Mouse (Mus musculus) MEL (cell line): ENCODE data around the gene Rabggtb. TPM values are rescaled to one million over a fixed set of nuclear protein-coding genes. Genes with fewer than 3 reads are reported as not detected.
"Not testable (repeated sequence)": the region's sequence is repeated elsewhere in the genome, so short reads cannot be mapped to it uniquely, and the experiment has no call there.

Experiments
- DNase-seq: peaks from one replicate; pipeline ENCODE4 v3.0.0; 2011; ENCODE audit warnings: low read depth, low spot score
- H3K27ac ChIP-seq: 2 replicates; pipeline ENCODE4 v1.5.1; 2012; ENCODE audit warnings: low read depth, mild to moderate bottlenecking, control low read depth, low read length, moderate library complexity; ENCODE audit not compliant: control insufficient read depth
- H3K27me3 ChIP-seq, 2 experiments: fragments of 150-350 bp in 1 of 2; sonication (generic) in 1 of 2; 2 replicates each; pipeline ENCODE4 v1.6.1; 2012; ENCODE audit warnings: low read length in 2 of 2, mild to moderate bottlenecking in 2 of 2, improper control_type of control experiment in 1 of 2, moderate library complexity in 1 of 2; ENCODE audit not compliant: insufficient read depth in 2 of 2, control insufficient read depth in 1 of 2
- H3K36me3 ChIP-seq, 2 experiments: 2 replicates each; pipeline ENCODE4 v1.6.1; 2012 to 2014; ENCODE audit warnings: low read length in 2 of 2, improper control_type of control experiment in 1 of 2, inconsistent platforms in 1 of 2, mild to moderate bottlenecking in 1 of 2; ENCODE audit not compliant: insufficient read depth in 2 of 2, control insufficient read depth in 1 of 2
- H3K4me1 ChIP-seq, 2 experiments: fragments of 150-350 bp in 1 of 2; sonication (generic) in 1 of 2; 2 replicates each; pipeline ENCODE4 v1.6.1; 2012; ENCODE audit warnings: low read length in 2 of 2, improper control_type of control experiment in 1 of 2, mild to moderate bottlenecking in 1 of 2; ENCODE audit not compliant: insufficient read depth in 2 of 2, control insufficient read depth in 1 of 2
- H3K4me3 ChIP-seq, 2 experiments: fragments of 150-350 bp in 1 of 2; sonication (generic) in 1 of 2; 2 replicates each; pipeline ENCODE4 v1.5.1; 2012; ENCODE audit warnings: low read depth in 2 of 2, low read length in 2 of 2, mild to moderate bottlenecking in 2 of 2, moderate library complexity in 2 of 2, control low read depth in 1 of 2, improper control_type of control experiment in 1 of 2; ENCODE audit not compliant: control insufficient read depth in 1 of 2, insufficient read depth in 1 of 2
- H3K79me2 ChIP-seq: 2 replicates; pipeline ENCODE4 v1.6.1; 2012; ENCODE audit warnings: mild to moderate bottlenecking, low read length, moderate library complexity; ENCODE audit not compliant: control insufficient read depth, poor library complexity, insufficient read depth
- H3K9ac ChIP-seq: 2 replicates; pipeline ENCODE4 v1.6.1; 2012; ENCODE audit warnings: low read depth, mild to moderate bottlenecking, control low read depth, low read length, moderate library complexity; ENCODE audit not compliant: control insufficient read depth, poor library complexity, severe bottlenecking
- H3K9me3 ChIP-seq: fragments of 150-350 bp; sonication (generic); replicated peaks from 2 replicates; pipeline ENCODE4 v1.6.1; 2012; ENCODE audit warnings: mild to moderate bottlenecking, low read length, improper control_type of control experiment, moderate library complexity; ENCODE audit not compliant: insufficient read depth
- BHLHE40 ChIP-seq: IDR thresholded peaks from 2 replicates; pipeline ENCODE4 v1.6.1; 2012; ENCODE audit warnings: low read depth, mild to moderate bottlenecking, inconsistent platforms, low read length, improper control_type of control experiment, borderline replicate concordance
- CHD2 ChIP-seq: IDR thresholded peaks from 2 replicates; pipeline ENCODE4 v1.6.1; 2011; ENCODE audit warnings: low read length, improper control_type of control experiment
- ETS1 ChIP-seq: IDR thresholded peaks from 2 replicates; pipeline ENCODE4 v1.6.1; 2012; ENCODE audit warnings: low read depth, mild to moderate bottlenecking, inconsistent platforms, low read length, improper control_type of control experiment, moderate library complexity
- GATA1 ChIP-seq: IDR thresholded peaks from 2 replicates; pipeline ENCODE4 v1.6.1; 2011; ENCODE audit warnings: low read depth, low read length, improper control_type of control experiment
- HCFC1 ChIP-seq: IDR thresholded peaks from 2 replicates; pipeline ENCODE4 v1.6.1; 2012; ENCODE audit warnings: low read depth, mild to moderate bottlenecking, inconsistent platforms, low read length, improper control_type of control experiment, moderate library complexity
- JUND ChIP-seq: IDR thresholded peaks from 2 replicates; pipeline ENCODE4 v1.6.1; 2011; ENCODE audit warnings: low read depth, mild to moderate bottlenecking, improper control_type of control experiment, low read length
- KAT2A ChIP-seq: conservative IDR thresholded peaks from 2 replicates; pipeline ENCODE4 v1.6.1; 2012; ENCODE audit warnings: low read depth, low read length, improper control_type of control experiment, inconsistent platforms
- MAX ChIP-seq: IDR thresholded peaks from 2 replicates; pipeline ENCODE4 v1.6.1; 2011; ENCODE audit warnings: low read length, improper control_type of control experiment
- MAZ ChIP-seq: IDR thresholded peaks from 2 replicates; pipeline ENCODE4 v1.6.1; 2012; ENCODE audit warnings: low read depth, mild to moderate bottlenecking, inconsistent platforms, low read length, improper control_type of control experiment
- MEF2A ChIP-seq: IDR thresholded peaks from 2 replicates; pipeline ENCODE4 v1.6.1; 2014; ENCODE audit warnings: low read depth, mild to moderate bottlenecking, inconsistent platforms, low read length, improper control_type of control experiment; ENCODE audit not compliant: poor library complexity, insufficient replicate concordance, severe bottlenecking; ENCODE audit errors: extremely low read depth
- MYC ChIP-seq: IDR thresholded peaks from 2 replicates; pipeline ENCODE4 v1.6.1; 2011; ENCODE audit warnings: low read depth, mild to moderate bottlenecking, low read length, improper control_type of control experiment, moderate library complexity
- NELFE ChIP-seq: IDR thresholded peaks from 2 replicates; pipeline ENCODE4 v1.6.1; 2011; ENCODE audit warnings: low read depth, low read length, improper control_type of control experiment
- NRF1 ChIP-seq: IDR thresholded peaks from 2 replicates; pipeline ENCODE4 v1.6.1; 2014; ENCODE audit warnings: low read depth, mild to moderate bottlenecking, inconsistent platforms, low read length, improper control_type of control experiment, moderate library complexity; ENCODE audit not compliant: poor library complexity, insufficient read depth, severe bottlenecking
- POLR2AphosphoS2 ChIP-seq: IDR thresholded peaks from 2 replicates; pipeline ENCODE4 v1.6.1; 2011; ENCODE audit warnings: low read length, improper control_type of control experiment
- POLR2AphosphoS5 ChIP-seq: IDR thresholded peaks from 2 replicates; pipeline ENCODE4 v1.6.1; 2012; ENCODE audit warnings: low read depth, borderline replicate concordance, mild to moderate bottlenecking, inconsistent platforms, low read length, moderate library complexity, mixed read lengths
- RAD21 ChIP-seq: IDR thresholded peaks from 2 replicates; pipeline ENCODE4 v1.6.1; 2011; ENCODE audit warnings: mild to moderate bottlenecking, low read depth, low read length, improper control_type of control experiment
- SIN3A ChIP-seq: IDR thresholded peaks from 2 replicates; pipeline ENCODE4 v1.6.1; 2012; ENCODE audit warnings: low read length, improper control_type of control experiment, inconsistent platforms
- TAL1 ChIP-seq: IDR thresholded peaks from 2 replicates; pipeline ENCODE4 v1.6.1; 2012; ENCODE audit warnings: mild to moderate bottlenecking, inconsistent platforms, low read length, moderate library complexity, mixed read lengths
- TCF12 ChIP-seq: IDR thresholded peaks from 2 replicates; pipeline ENCODE4 v1.6.1; 2014; ENCODE audit warnings: low read depth, mild to moderate bottlenecking, inconsistent platforms, low read length, improper control_type of control experiment, moderate library complexity
- USF2 ChIP-seq, 2 experiments: IDR thresholded peaks; 2 replicates each; pipeline ENCODE4 v1.6.1; 2011 to 2012; ENCODE audit warnings: improper control_type of control experiment in 2 of 2, low read length in 2 of 2, borderline replicate concordance in 1 of 2, inconsistent platforms in 1 of 2, low read depth in 1 of 2, mild to moderate bottlenecking in 1 of 2; ENCODE audit not compliant: insufficient read depth in 1 of 2
- ZC3H11A ChIP-seq: IDR thresholded peaks from 2 replicates; pipeline ENCODE4 v1.6.1; 2012; ENCODE audit warnings: low read depth, mild to moderate bottlenecking, inconsistent platforms, low read length, improper control_type of control experiment
- ZMIZ1 ChIP-seq: IDR thresholded peaks from 2 replicates; pipeline ENCODE4 v1.6.1; 2012; ENCODE audit warnings: low read depth, mild to moderate bottlenecking, inconsistent platforms, low read length, improper control_type of control experiment, moderate library complexity
- polyA plus RNA-seq, 2 experiments: library from polyadenylated mRNA; stranded (reverse) in 1 of 2; unstranded in 1 of 2; fragments of >175 nt in 1 of 2; fragments of >200 nt in 1 of 2; gene quantifications; 2 replicates each; pipeline versions ENCODE4 v1.2.1 to v1.2.4; 2012; ENCODE audit warnings: low replicate concordance in 2 of 2, low read depth in 1 of 2; ENCODE audit not compliant: insufficient read length in 2 of 2, insufficient read depth in 1 of 2, missing spikeins in 1 of 2
- total RNA-seq: library from RNA; depleted of rRNA; stranded (reverse); fragments of 300-350 nt; gene quantifications from 2 replicates; pipeline ENCODE4 v1.2.3, GENCODE M21; 2012

The Rabggtb gene
- total and polyA plus RNA-seq, 3 experiments: 146 to 175 TPM; not detected in 1

- H3K27me3 ChIP-seq: no peaks in the 10 kb centered on the region
- H3K79me2 ChIP-seq: no peaks in the 10 kb centered on the region
- H3K4me1 ChIP-seq: peaks cover 0 to 2% of the 10 kb centered on the region in 2 experiments; a peak in 1 of 4 replicates
- H3K4me3 ChIP-seq: no peak overlapping the region
- no peak overlapping the region for H3K27ac ChIP-seq
- no peak overlapping the region for H3K9ac ChIP-seq
- H3K36me3 ChIP-seq: no peaks in the 10 kb centered on the region; a peak in 1 of 4 replicates
- no peaks in the 10 kb centered on the region for H3K9me3 ChIP-seq
- DNase-seq: no peak
- TF ChIP-seq HCFC1 (no peak), MEF2A (no peak), MYC (no peak), CHD2 (no peak), ETS1 (no peak), BHLHE40 (no peak), USF2 (IDR thresholded peaks at IDR 0.05; ENCODE audit: borderline replicate concordance in 1 of 2, insufficient read depth in 1 of 2, low read depth in 1 of 2, low read length in 2 of 2) (no peak), KAT2A (no peak), POLR2AphosphoS5 (no peak), MAX (no peak), NELFE (no peak), TCF12 (no peak), JUND (no peak), TAL1 (no peak), POLR2AphosphoS2 (no peak)
Measured at GRCm38 (mm10) chr3:153863816-153864215, 49.0 kb downstream of the Rabggtb start.

DNA sequence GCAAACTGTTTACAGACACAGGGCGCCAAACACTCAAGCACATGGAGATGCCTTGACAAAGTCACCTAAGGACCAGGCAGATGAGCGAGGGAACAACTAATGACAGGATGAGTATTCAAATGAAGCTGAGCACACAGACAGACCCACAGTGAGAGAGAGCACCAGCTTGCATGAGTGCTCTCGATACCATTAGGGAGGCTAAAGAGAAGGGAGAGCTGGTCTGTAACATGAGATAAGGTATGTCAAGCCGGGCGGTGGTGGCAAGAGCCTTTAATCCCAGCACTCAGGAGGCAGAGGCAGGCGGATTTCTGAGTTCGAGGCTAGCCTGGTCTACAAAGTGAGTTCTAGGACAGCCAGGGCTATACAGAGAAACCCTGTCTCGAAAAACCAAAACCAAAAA, 52.4 kb downstream of the Rabggtb start:
- not testable (repeated sequence) for H3K9ac ChIP-seq, H3K27ac ChIP-seq, H3K27me3 ChIP-seq, H3K4me3 ChIP-seq, H3K79me2 ChIP-seq, H3K4me1 ChIP-seq, DNase-seq, H3K9me3 ChIP-seq, H3K36me3 ChIP-seq

- Histone ChIP-seq H3K4me3 (no peak overlapping the region), H3K36me3 (no peaks in the 10 kb centered on the region; a peak in 1 of 4 replicates), H3K27me3 (no peaks in the 10 kb centered on the region), H3K4me1 (no peaks in the 10 kb centered on the region; a peak in 1 of 4 replicates), H3K9ac (no peak overlapping the region), H3K9me3 (no peaks in the 10 kb centered on the region), H3K27ac (no peak overlapping the region), H3K79me2 (no peaks in the 10 kb centered on the region)
- TF ChIP-seq NRF1: no peak
- TF ChIP-seq ZC3H11A: no peak
- TF ChIP-seq MAZ: no peak
- TF ChIP-seq ZMIZ1: no peak
- TF ChIP-seq JUND: no peak
- no peak for TF ChIP-seq POLR2AphosphoS5
- no peak for TF ChIP-seq MAX
- no peak for TF ChIP-seq NELFE
- TF ChIP-seq TCF12: no peak
- TF ChIP-seq GATA1: no peak
- no peak for TF ChIP-seq SIN3A
- no peak for TF ChIP-seq TAL1
- TF ChIP-seq MYC: no peak
- TF ChIP-seq RAD21: no peak
- DNase-seq: no peak
Measured at GRCm38 (mm10) chr3:153858350-153859001, 54.3 kb downstream of the Rabggtb start.
